Mouse (Mus musculus): ENCODE results near the gene Acer2. TPM values are rescaled to one million over a fixed set of nuclear protein-coding genes. Genes with fewer than 3 reads are reported as not detected.

Acer2 gene
- polyA plus RNA-seq, 1 experiment = 8.8 TPM

- TF ChIP-seq POLR2A (IDR thresholded peaks at IDR 0.05; ENCODE audit: low read depth, low read length) (no peak; the same call in 1 of the 2 replicates), CTCF (IDR thresholded peaks at IDR 0.05; ENCODE audit: extremely low read depth, insufficient read length, insufficient replicate concordance, low read depth, low read length) (no peak)
- no peaks in the 10 kb centered on the region for H3K4me1 ChIP-seq (ENCODE audit: control insufficient read depth, insufficient read depth, insufficient read length, low read length)
- no peak overlapping the region for H3K27ac ChIP-seq (ENCODE audit: insufficient read depth, low read depth, low read length)
- peak overlapping the region; percentile 76 for H3K4me3 ChIP-seq (ENCODE audit: low read depth, low read length)
- 11% methylated on average over 33 of the region's 33 CpGs for WGBS
- no peaks in the 10 kb centered on the region for H3K27me3 ChIP-seq (ENCODE audit: control insufficient read depth, insufficient read depth, low read length)
- H3K36me3 ChIP-seq (ENCODE audit: control insufficient read depth, insufficient read depth, low read length) = peaks cover 1% of the 10 kb centered on the region
Observed at GRCm38 (mm10) chr4:86930636-86931456, 56.6 kb downstream of the Acer2 start.

- H3K27ac ChIP-seq (ENCODE audit: insufficient read depth, low read depth, low read length) = no peak overlapping the region
- H3K4me1 ChIP-seq (ENCODE audit: control insufficient read depth, insufficient read depth, insufficient read length, low read length) = no peaks in the 10 kb centered on the region
- H3K36me3 ChIP-seq (ENCODE audit: control insufficient read depth, insufficient read depth, low read length) = peaks cover 1% of the 10 kb centered on the region
- no peaks in the 10 kb centered on the region for H3K27me3 ChIP-seq (ENCODE audit: control insufficient read depth, insufficient read depth, low read length)
- TF ChIP-seq CTCF (IDR thresholded peaks at IDR 0.05; ENCODE audit: extremely low read depth, insufficient read length, insufficient replicate concordance, low read depth, low read length) (0 out of 2 replicates have a peak, but pooled peaks have one; percentile 40), POLR2A (IDR thresholded peaks at IDR 0.05; ENCODE audit: low read depth, low read length) (no peak)
- no peak overlapping the region for H3K4me3 ChIP-seq (ENCODE audit: low read depth, low read length)
- 82% methylated on average over 6 of the region's 6 CpGs for whole genome bisulfite sequencing
Observed at GRCm38 (mm10) chr4:86933026-86933425, 58.8 kb downstream of the Acer2 start.

- TF ChIP-seq CTCF (IDR thresholded peaks at IDR 0.05; ENCODE audit: extremely low read depth, insufficient read length, insufficient replicate concordance, low read depth, low read length) (no peak), POLR2A (IDR thresholded peaks at IDR 0.05; ENCODE audit: low read depth, low read length) (no peak)
- Histone ChIP-seq H3K4me1 (ENCODE audit: control insufficient read depth, insufficient read depth, insufficient read length, low read length) (no peaks in the 10 kb centered on the region), H3K27me3 (ENCODE audit: control insufficient read depth, insufficient read depth, low read length) (no peaks in the 10 kb centered on the region), H3K27ac (ENCODE audit: insufficient read depth, low read depth, low read length) (no peak overlapping the region), H3K4me3 (ENCODE audit: low read depth, low read length) (no peak overlapping the region), H3K36me3 (ENCODE audit: control insufficient read depth, insufficient read depth, low read length) (peaks cover 1% of the 10 kb centered on the region)
- 91% methylated on average over 9 of the region's 9 CpGs for WGBS
Observed at GRCm38 (mm10) chr4:86936217-86936616, 62.0 kb downstream of the Acer2 start.

- 64% methylated on average over 3 of the region's 3 CpGs for WGBS
- peaks cover 1% of the 10 kb centered on the region for H3K36me3 ChIP-seq (ENCODE audit: control insufficient read depth, insufficient read depth, low read length)
- H3K27me3 ChIP-seq (ENCODE audit: control insufficient read depth, insufficient read depth, low read length) = no peaks in the 10 kb centered on the region
- TF ChIP-seq POLR2A (IDR thresholded peaks at IDR 0.05; ENCODE audit: low read depth, low read length) (no peak), CTCF (IDR thresholded peaks at IDR 0.05; ENCODE audit: extremely low read depth, insufficient read length, insufficient replicate concordance, low read depth, low read length) (no peak)
- no peaks in the 10 kb centered on the region for H3K4me1 ChIP-seq (ENCODE audit: control insufficient read depth, insufficient read depth, insufficient read length, low read length)
- no peak overlapping the region for H3K4me3 ChIP-seq (ENCODE audit: low read depth, low read length)
- H3K27ac ChIP-seq (ENCODE audit: insufficient read depth, low read depth, low read length) = no peak overlapping the region
Observed at GRCm38 (mm10) chr4:86936706-86937105, 62.5 kb downstream of the Acer2 start.

- no peak for TF ChIP-seq POLR2A (IDR thresholded peaks at IDR 0.05; ENCODE audit: low read depth, low read length)
- no peak for TF ChIP-seq CTCF (IDR thresholded peaks at IDR 0.05; ENCODE audit: extremely low read depth, insufficient read length, insufficient replicate concordance, low read depth, low read length)
- H3K27me3 ChIP-seq (ENCODE audit: control insufficient read depth, insufficient read depth, low read length) = no peaks in the 10 kb centered on the region
- WGBS = 80% methylated on average over 6 of the region's 6 CpGs
- no peaks in the 10 kb centered on the region for H3K36me3 ChIP-seq (ENCODE audit: control insufficient read depth, insufficient read depth, low read length)
- H3K4me3 ChIP-seq (ENCODE audit: low read depth, low read length) = no peak overlapping the region
- H3K27ac ChIP-seq (ENCODE audit: insufficient read depth, low read depth, low read length) = no peak overlapping the region
- H3K4me1 ChIP-seq (ENCODE audit: control insufficient read depth, insufficient read depth, insufficient read length, low read length) = no peaks in the 10 kb centered on the region
Observed at GRCm38 (mm10) chr4:86942656-86943055, 68.5 kb downstream of the Acer2 start.

- H3K4me1 ChIP-seq (ENCODE audit: control insufficient read depth, insufficient read depth, insufficient read length, low read length) = no peaks in the 10 kb centered on the region
- no peaks in the 10 kb centered on the region for H3K36me3 ChIP-seq (ENCODE audit: control insufficient read depth, insufficient read depth, low read length)
- TF ChIP-seq CTCF (IDR thresholded peaks at IDR 0.05; ENCODE audit: extremely low read depth, insufficient read length, insufficient replicate concordance, low read depth, low read length) (no peak), POLR2A (IDR thresholded peaks at IDR 0.05; ENCODE audit: low read depth, low read length) (no peak)
- H3K4me3 ChIP-seq (ENCODE audit: low read depth, low read length) = no peak overlapping the region
- no peak overlapping the region for H3K27ac ChIP-seq (ENCODE audit: insufficient read depth, low read depth, low read length)
- no peaks in the 10 kb centered on the region for H3K27me3 ChIP-seq (ENCODE audit: control insufficient read depth, insufficient read depth, low read length)
- WGBS = 63% methylated on average over 6 of the region's 6 CpGs
Observed at GRCm38 (mm10) chr4:86943296-86943695, 69.1 kb downstream of the Acer2 start.

- TF ChIP-seq POLR2A (IDR thresholded peaks at IDR 0.05; ENCODE audit: low read depth, low read length) (no peak), CTCF (IDR thresholded peaks at IDR 0.05; ENCODE audit: extremely low read depth, insufficient read length, insufficient replicate concordance, low read depth, low read length) (no peak)
- WGBS = 94% methylated on average over 1 of the region's 1 CpGs
- H3K27me3 ChIP-seq (ENCODE audit: control insufficient read depth, insufficient read depth, low read length) = no peaks in the 10 kb centered on the region
- H3K27ac ChIP-seq (ENCODE audit: insufficient read depth, low read depth, low read length) = no peak overlapping the region
- no peaks in the 10 kb centered on the region for H3K4me1 ChIP-seq (ENCODE audit: control insufficient read depth, insufficient read depth, insufficient read length, low read length)
- H3K36me3 ChIP-seq (ENCODE audit: control insufficient read depth, insufficient read depth, low read length) = no peaks in the 10 kb centered on the region
- no peak overlapping the region for H3K4me3 ChIP-seq (ENCODE audit: low read depth, low read length)
Observed at GRCm38 (mm10) chr4:86948794-86949193, 74.6 kb downstream of the Acer2 start.

Data from small intestine, adult 2 months (tissue).